Mouse (Mus musculus): Measurements from ENCODE around the gene Unc45a. TPM values are rescaled to one million over a fixed set of nuclear protein-coding genes. Genes with fewer than 3 reads are reported as not detected.

The Unc45a gene
- polyA plus RNA-seq, 1 experiment from 2014 or later: 36.1 TPM

GRCm38 (mm10) chr7:80317439-80318115, 23.2 kb downstream of the Unc45a start:
- ATAC-seq (replicated peaks; ENCODE audit: low FRiP score): no peak
- 72% methylated on average over 1 of the region's 1 CpGs for WGBS
- Histone ChIP-seq H3K4me3 (ENCODE audit: low read depth, low read length) (no peak overlapping the region), H3K9ac (ENCODE audit: low read length) (no peak overlapping the region), H3K27me3 (ENCODE audit: control insufficient read depth, insufficient read depth, low read length) (no peaks in the 10 kb centered on the region), H3K27ac (ENCODE audit: low read depth, low read length) (no peak overlapping the region), H3K4me1 (replicated peaks; ENCODE audit: control insufficient read depth, insufficient read depth, low read length) (no peaks in the 10 kb centered on the region), H3K36me3 (ENCODE audit: control insufficient read depth, insufficient read depth, low read length) (peaks cover 15% of the 10 kb centered on the region), H3K9me3 (ENCODE audit: control insufficient read depth, low read length) (no peaks in the 10 kb centered on the region), H3K4me2 (ENCODE audit: low read depth, low read length, severe bottlenecking) (no peak overlapping the region)
- no peak for DNase-seq (ENCODE audit: low spot score)

- H3K9me3 ChIP-seq (ENCODE audit: control insufficient read depth, low read length): no peaks in the 10 kb centered on the region
- H3K9ac ChIP-seq (ENCODE audit: low read length): no peak overlapping the region
- ATAC-seq (replicated peaks; ENCODE audit: low FRiP score) (no peak), DNase-seq (ENCODE audit: low spot score) (no peak)
- H3K27ac ChIP-seq (ENCODE audit: low read depth, low read length): no peak overlapping the region
- no peak overlapping the region for H3K4me3 ChIP-seq (ENCODE audit: low read depth, low read length)
- H3K27me3 ChIP-seq (ENCODE audit: control insufficient read depth, insufficient read depth, low read length): no peaks in the 10 kb centered on the region
- no peaks in the 10 kb centered on the region for H3K4me1 ChIP-seq (replicated peaks; ENCODE audit: control insufficient read depth, insufficient read depth, low read length)
- no peak overlapping the region for H3K4me2 ChIP-seq (ENCODE audit: low read depth, low read length, severe bottlenecking)
- peaks cover 21% of the 10 kb centered on the region for H3K36me3 ChIP-seq (ENCODE audit: control insufficient read depth, insufficient read depth, low read length)
- 91% methylated on average over 2 of the region's 2 CpGs for WGBS
Observed at GRCm38 (mm10) chr7:80315733-80316132, 25.1 kb downstream of the Unc45a start.

GRCm38 (mm10) chr7:80310771-80311170, 30.0 kb downstream of the Unc45a start:
- 85% methylated on average over 7 of the region's 7 CpGs for WGBS
- peaks cover 36% of the 10 kb centered on the region for H3K36me3 ChIP-seq (ENCODE audit: control insufficient read depth, insufficient read depth, low read length)

GRCm38 (mm10) chr7:80307766-80308165, 33.0 kb downstream of the Unc45a start:
- Histone ChIP-seq H3K4me3 (ENCODE audit: low read depth, low read length) (no peak overlapping the region), H3K36me3 (ENCODE audit: control insufficient read depth, insufficient read depth, low read length) (peaks cover 24% of the 10 kb centered on the region), H3K27me3 (ENCODE audit: control insufficient read depth, insufficient read depth, low read length) (no peaks in the 10 kb centered on the region), H3K9ac (ENCODE audit: low read length) (no peak overlapping the region), H3K27ac (ENCODE audit: low read depth, low read length) (no peak overlapping the region), H3K9me3 (ENCODE audit: control insufficient read depth, low read length) (no peaks in the 10 kb centered on the region), H3K4me1 (replicated peaks; ENCODE audit: control insufficient read depth, insufficient read depth, low read length) (no peaks in the 10 kb centered on the region), H3K4me2 (ENCODE audit: low read depth, low read length, severe bottlenecking) (no peak overlapping the region)
- 83% methylated on average over 3 of the region's 3 CpGs for WGBS
- ATAC-seq (replicated peaks; ENCODE audit: low FRiP score) (no peak), DNase-seq (ENCODE audit: low spot score) (no peak)

More at GRCm38 (mm10) chr7:80310771-80311170, 30.0 kb downstream of the Unc45a start:
- Histone ChIP-seq H3K27ac (ENCODE audit: low read depth, low read length) (no peak overlapping the region), H3K27me3 (ENCODE audit: control insufficient read depth, insufficient read depth, low read length) (no peaks in the 10 kb centered on the region), H3K9ac (ENCODE audit: low read length) (no peak overlapping the region), H3K9me3 (ENCODE audit: control insufficient read depth, low read length) (no peaks in the 10 kb centered on the region), H3K4me3 (ENCODE audit: low read depth, low read length) (no peak overlapping the region), H3K4me1 (replicated peaks; ENCODE audit: control insufficient read depth, insufficient read depth, low read length) (no peaks in the 10 kb centered on the region), H3K4me2 (ENCODE audit: low read depth, low read length, severe bottlenecking) (no peak overlapping the region)
- DNase-seq (ENCODE audit: low spot score) (no peak), ATAC-seq (replicated peaks; ENCODE audit: low FRiP score) (no peak)

- Histone ChIP-seq H3K9ac (ENCODE audit: low read length) (no peak overlapping the region), H3K36me3 (ENCODE audit: control insufficient read depth, insufficient read depth, low read length) (peaks cover 21% of the 10 kb centered on the region; the same call in 1 of the 2 replicates), H3K9me3 (ENCODE audit: control insufficient read depth, low read length) (no peaks in the 10 kb centered on the region), H3K27me3 (ENCODE audit: control insufficient read depth, insufficient read depth, low read length) (no peaks in the 10 kb centered on the region), H3K27ac (ENCODE audit: low read depth, low read length) (no peak overlapping the region), H3K4me3 (ENCODE audit: low read depth, low read length) (no peak overlapping the region), H3K4me2 (ENCODE audit: low read depth, low read length, severe bottlenecking) (no peak overlapping the region), H3K4me1 (replicated peaks; ENCODE audit: control insufficient read depth, insufficient read depth, low read length) (peaks cover 9% of the 10 kb centered on the region; the same call in 1 of the 2 replicates)
- DNase-seq (ENCODE audit: low spot score): no peak
- ATAC-seq (replicated peaks; ENCODE audit: low FRiP score): no peak
- 91% methylated on average over 2 of the region's 2 CpGs for whole genome bisulfite sequencing
Observed at GRCm38 (mm10) chr7:80301522-80301921, 39.3 kb downstream of the Unc45a start.

GRCm38 (mm10) chr7:80299568-80299967, 41.2 kb downstream of the Unc45a start:
- Histone ChIP-seq H3K9me3 (ENCODE audit: control insufficient read depth, low read length) (no peaks in the 10 kb centered on the region), H3K36me3 (ENCODE audit: control insufficient read depth, insufficient read depth, low read length) (peaks cover 15% of the 10 kb centered on the region; the same call in 1 of the 2 replicates), H3K27ac (ENCODE audit: low read depth, low read length) (no peak overlapping the region), H3K4me2 (ENCODE audit: low read depth, low read length, severe bottlenecking) (no peak overlapping the region), H3K9ac (ENCODE audit: low read length) (no peak overlapping the region), H3K4me3 (ENCODE audit: low read depth, low read length) (no peak overlapping the region), H3K27me3 (ENCODE audit: control insufficient read depth, insufficient read depth, low read length) (no peaks in the 10 kb centered on the region), H3K4me1 (replicated peaks; ENCODE audit: control insufficient read depth, insufficient read depth, low read length) (peaks cover 12% of the 10 kb centered on the region; the same call in 1 of the 2 replicates)
- DNase-seq (ENCODE audit: low spot score) (no peak), ATAC-seq (replicated peaks; ENCODE audit: low FRiP score) (no peak)
- 96% methylated on average over 3 of the region's 3 CpGs for WGBS

GRCm38 (mm10) chr7:80298754-80299153, 42.1 kb downstream of the Unc45a start:
- 95% methylated on average over 4 of the region's 4 CpGs for WGBS
- ATAC-seq (replicated peaks; ENCODE audit: low FRiP score): no peak
- peaks cover 15% of the 10 kb centered on the region; the same call in 1 of the 2 replicates for H3K36me3 ChIP-seq (ENCODE audit: control insufficient read depth, insufficient read depth, low read length)
- H3K4me2 ChIP-seq (ENCODE audit: low read depth, low read length, severe bottlenecking): no peak overlapping the region
- no peaks in the 10 kb centered on the region for H3K9me3 ChIP-seq (ENCODE audit: control insufficient read depth, low read length)
- no peaks in the 10 kb centered on the region for H3K27me3 ChIP-seq (ENCODE audit: control insufficient read depth, insufficient read depth, low read length)
- DNase-seq (ENCODE audit: low spot score): no peak
- H3K9ac ChIP-seq (ENCODE audit: low read length): no peak overlapping the region
- H3K27ac ChIP-seq (ENCODE audit: low read depth, low read length): no peak overlapping the region
- peaks cover 12% of the 10 kb centered on the region; the same call in 1 of the 2 replicates for H3K4me1 ChIP-seq (replicated peaks; ENCODE audit: control insufficient read depth, insufficient read depth, low read length)
- no peak overlapping the region for H3K4me3 ChIP-seq (ENCODE audit: low read depth, low read length)

GRCm38 (mm10) chr7:80297041-80297440, 43.8 kb downstream of the Unc45a start:
- ATAC-seq (replicated peaks; ENCODE audit: low FRiP score): no peak
- Histone ChIP-seq H3K9ac (ENCODE audit: low read length) (no peak overlapping the region; the same call in 1 of the 2 replicates), H3K4me3 (ENCODE audit: low read depth, low read length) (no peak overlapping the region), H3K27me3 (ENCODE audit: control insufficient read depth, insufficient read depth, low read length) (no peaks in the 10 kb centered on the region), H3K4me2 (ENCODE audit: low read depth, low read length, severe bottlenecking) (no peak overlapping the region), H3K9me3 (ENCODE audit: control insufficient read depth, low read length) (no peaks in the 10 kb centered on the region), H3K27ac (ENCODE audit: low read depth, low read length) (no peak overlapping the region), H3K36me3 (ENCODE audit: control insufficient read depth, insufficient read depth, low read length) (peaks cover 12% of the 10 kb centered on the region; the same call in 1 of the 2 replicates), H3K4me1 (replicated peaks; ENCODE audit: control insufficient read depth, insufficient read depth, low read length) (peaks cover 12% of the 10 kb centered on the region; the same call in 1 of the 2 replicates)
- DNase-seq (ENCODE audit: low spot score): no peak
- WGBS: 89% methylated on average over 3 of the region's 3 CpGs

GRCm38 (mm10) chr7:80296462-80296861, 44.3 kb downstream of the Unc45a start:
- Histone ChIP-seq H3K9me3 (ENCODE audit: control insufficient read depth, low read length) (no peaks in the 10 kb centered on the region), H3K9ac (ENCODE audit: low read length) (peak overlapping the region; percentile 20), H3K27me3 (ENCODE audit: control insufficient read depth, insufficient read depth, low read length) (no peaks in the 10 kb centered on the region), H3K4me1 (replicated peaks; ENCODE audit: control insufficient read depth, insufficient read depth, low read length) (peaks cover 12% of the 10 kb centered on the region; the same call in 1 of the 2 replicates), H3K36me3 (ENCODE audit: control insufficient read depth, insufficient read depth, low read length) (peaks cover 10% of the 10 kb centered on the region; the same call in 1 of the 2 replicates), H3K4me3 (ENCODE audit: low read depth, low read length) (no peak overlapping the region), H3K27ac (ENCODE audit: low read depth, low read length) (no peak overlapping the region), H3K4me2 (ENCODE audit: low read depth, low read length, severe bottlenecking) (no peak overlapping the region)
- no peak for DNase-seq (ENCODE audit: low spot score)
- whole genome bisulfite sequencing: 89% methylated on average over 6 of the region's 6 CpGs
- ATAC-seq (replicated peaks; ENCODE audit: low FRiP score): no peak
